Mouse (Mus musculus) 3134 (cell line): ENCODE data around the gene Grk3.

Source experiments
- DNase-seq: peaks from one replicate; pipeline ENCODE4 v3.0.0-alpha.2; 2011; ENCODE audit warnings: low spot score; ENCODE audit not compliant: insufficient read length; ENCODE audit errors: extremely low read depth

The Grk3 gene

GRCm38 (mm10) chr5:113015236-113016061 lies at the start of gene Grk3:
Grk3 (minus strand) TSS chr5:113015791.
- no peak for DNase-seq

GRCm38 (mm10) chr5:113054308-113054707 lies 38.7 kb upstream of the Grk3 start:
- DNase-seq, result peak; percentile 47

- DNase-seq, result no peak
Measured at GRCm38 (mm10) chr5:113050581-113051185, 35.1 kb upstream of the Grk3 start.

- DNase-seq, result no peak
Measured at GRCm38 (mm10) chr5:113049876-113050275, 34.3 kb upstream of the Grk3 start.

GRCm38 (mm10) chr5:113045511-113046273 lies 30.1 kb upstream of the Grk3 start:
- no peak for DNase-seq

GRCm38 (mm10) chr5:113043531-113043930 lies 27.9 kb upstream of the Grk3 start:
- no peak for DNase-seq

- DNase-seq, result no peak
Measured at GRCm38 (mm10) chr5:113041567-113042071, 26.0 kb upstream of the Grk3 start.

- DNase-seq, result no peak
Measured at GRCm38 (mm10) chr5:113040776-113041175, 25.2 kb upstream of the Grk3 start.

- no peak for DNase-seq
Measured at GRCm38 (mm10) chr5:113038601-113039000, 23.0 kb upstream of the Grk3 start.

- DNase-seq, result peak; percentile 21
Measured at GRCm38 (mm10) chr5:113035094-113036047, 19.8 kb upstream of the Grk3 start.

- DNase-seq, result no peak
Measured at GRCm38 (mm10) chr5:113031201-113031754, 15.7 kb upstream of the Grk3 start.

GRCm38 (mm10) chr5:113030082-113030481 lies 14.5 kb upstream of the Grk3 start:
- no peak for DNase-seq

- no peak for DNase-seq
Measured at GRCm38 (mm10) chr5:113026706-113027105, 11.1 kb upstream of the Grk3 start.

GRCm38 (mm10) chr5:113024154-113024764 lies 8.7 kb upstream of the Grk3 start:
- no peak for DNase-seq

GRCm38 (mm10) chr5:113018190-113018589 lies 2.6 kb upstream of the Grk3 start:
- no peak for DNase-seq

GRCm38 (mm10) chr5:113017004-113017403 lies 1.4 kb upstream of the Grk3 start:
- DNase-seq, result no peak

GRCm38 (mm10) chr5:113014808-113015235 lies 769 bp downstream of the Grk3 start:
- DNase-seq, result no peak

- DNase-seq, result no peak
Measured at GRCm38 (mm10) chr5:113014111-113014807, 1.3 kb downstream of the Grk3 start.

GRCm38 (mm10) chr5:113011926-113012325 lies 3.7 kb downstream of the Grk3 start:
- no peak for DNase-seq
